Mouse (Mus musculus): Measurements from ENCODE around the gene Asb13.
A peak's percentile ranks its signal among the peaks of the same experiment; 100 is the strongest.

The Asb13 gene

GRCm38 (mm10) chr13:3633895-3634811 is at the start of gene Asb13:
Asb13 (plus strand) TSS chr13:3634032.
- DNase-seq (ENCODE audit: low spot score in 2 of 2), result peak; percentile 60 to 85

- DNase-seq (ENCODE audit: low spot score in 2 of 2), result no peak
These were observed 43.0 kb upstream of the Asb13 start for GRCm38 (mm10) chr13:3590789-3591188.

GRCm38 (mm10) chr13:3594311-3594710 is 39.5 kb upstream of the Asb13 start:
- DNase-seq (ENCODE audit: low spot score in 2 of 2), result no peak

DNA sequence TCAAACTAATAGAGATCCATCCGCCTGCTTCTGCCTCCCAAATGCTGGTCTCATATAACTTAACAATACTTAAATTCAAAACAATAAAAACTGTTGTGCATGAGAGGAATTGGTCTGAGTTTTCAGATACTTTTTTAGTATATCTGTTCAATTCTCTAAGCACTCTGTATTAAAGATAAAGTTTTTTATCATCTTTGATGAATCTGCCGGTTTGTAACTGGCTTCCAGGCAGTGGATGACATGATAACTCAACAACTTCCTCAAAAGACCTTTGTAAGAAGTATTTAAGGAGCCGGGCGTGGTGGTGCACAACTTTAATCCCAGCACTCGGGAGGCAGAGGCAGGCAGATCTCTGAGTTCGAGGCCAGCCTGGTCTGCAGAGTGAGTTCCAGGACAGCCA is 37.6 kb upstream of the Asb13 start:
- DNase-seq (ENCODE audit: low spot score in 2 of 2), result no peak

DNA sequence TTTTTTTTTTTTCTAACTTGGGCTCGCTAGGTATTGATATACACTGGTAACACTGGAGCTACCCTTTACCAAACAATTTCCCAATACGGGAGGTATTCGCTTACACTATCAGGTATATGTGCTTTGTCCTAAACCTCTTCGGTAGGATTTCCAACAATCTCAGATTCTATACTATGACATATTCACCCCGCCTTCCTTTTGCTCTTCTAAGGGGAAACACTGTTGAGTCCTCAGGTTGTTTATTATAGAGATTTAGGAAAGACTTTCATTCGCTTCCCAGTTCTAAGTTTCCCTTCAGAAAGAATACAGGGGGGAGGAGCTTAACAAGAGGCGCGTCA is 24.1 kb upstream of the Asb13 start:
- DNase-seq (ENCODE audit: low spot score in 2 of 2), result no peak

GRCm38 (mm10) chr13:3610118-3610794 is 23.6 kb upstream of the Asb13 start:
- peak in 1 of 2 experiments; percentile 64 for DNase-seq (ENCODE audit: low spot score in 2 of 2)

DNA sequence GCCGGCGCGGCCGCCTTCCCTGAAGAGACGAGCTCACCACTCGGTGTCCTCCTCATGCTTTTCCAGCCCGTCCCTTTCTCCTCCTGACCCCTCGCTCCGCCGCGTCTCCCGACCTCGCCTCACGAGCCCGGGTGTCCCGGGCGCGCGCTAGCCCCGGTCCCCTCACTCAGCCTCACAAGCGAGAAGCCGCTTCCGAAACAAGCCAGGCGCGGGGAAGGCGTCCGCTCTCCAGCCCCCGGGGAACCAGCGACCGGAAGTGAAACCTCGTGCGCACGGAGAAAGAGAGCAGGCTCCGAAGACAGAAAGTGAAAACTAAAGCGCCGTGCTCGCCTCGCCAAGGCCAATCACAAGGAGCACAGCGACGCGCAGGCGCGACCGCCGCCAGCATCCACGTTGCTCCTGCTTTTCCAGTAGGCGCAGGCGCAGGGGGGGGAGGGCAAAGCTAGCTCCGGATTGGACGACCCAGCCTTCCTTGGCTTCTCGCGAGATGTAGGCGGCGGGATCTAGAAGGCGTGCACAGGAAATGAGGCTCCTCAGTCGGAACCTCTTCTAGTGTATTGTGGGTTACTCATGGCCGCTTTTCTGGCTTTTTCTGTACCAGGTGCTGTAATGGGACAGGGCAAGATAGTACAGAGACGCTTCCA is 22.9 kb upstream of the Asb13 start, which contains the start of gene Fam208b:
Gene Fam208b, minus strand, starts transcription at position 314 of the 644 bp plus-strand sequence.
- DNase-seq (ENCODE audit: low spot score in 2 of 2), result peak; percentile 83 to 97

DNA sequence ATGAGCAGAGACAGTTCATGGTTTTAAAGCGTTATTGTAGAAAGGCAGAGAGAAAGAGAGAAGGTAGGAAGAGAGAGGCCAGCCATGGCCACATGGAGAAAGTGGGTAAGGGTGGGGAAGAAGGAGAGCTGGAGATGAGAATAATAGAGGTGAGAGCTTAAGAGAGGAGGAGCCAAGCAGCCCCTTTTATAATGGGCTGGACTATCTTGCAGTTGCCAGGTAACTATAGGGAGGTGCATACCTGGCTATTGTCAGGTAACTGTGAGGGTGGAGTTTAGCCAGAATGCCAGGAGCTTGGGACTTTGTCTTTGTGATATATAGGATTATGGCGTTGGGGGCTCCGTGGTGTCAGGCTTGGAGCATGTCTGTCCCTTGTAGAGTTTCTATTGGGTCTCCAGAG is 6.7 kb upstream of the Asb13 start:
- no peak for DNase-seq (ENCODE audit: low spot score in 2 of 2)

- DNase-seq (ENCODE audit: low spot score in 2 of 2), result no peak
These were observed 5.7 kb upstream of the Asb13 start for GRCm38 (mm10) chr13:3628102-3628501.

DNA sequence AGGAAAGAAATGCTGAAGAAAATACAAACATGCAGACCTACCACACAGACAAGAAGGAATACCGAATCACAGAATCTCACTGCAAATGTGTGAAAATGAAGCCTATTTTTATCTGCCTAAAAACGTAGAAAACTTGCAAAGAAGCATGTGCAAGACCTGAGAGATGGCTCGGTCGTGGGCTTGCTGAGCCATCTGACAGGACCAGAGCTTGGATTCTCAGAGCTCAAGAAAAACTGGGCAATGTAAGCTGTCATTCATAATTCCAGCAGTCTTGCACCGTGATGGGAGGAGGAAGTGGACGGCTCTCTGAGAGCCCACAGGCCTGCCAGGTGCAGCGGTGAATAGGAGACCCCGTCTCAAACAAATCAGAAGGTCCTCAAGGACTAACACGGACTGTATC is 1.3 kb upstream of the Asb13 start:
- no peak for DNase-seq (ENCODE audit: low spot score in 2 of 2)

DNA sequence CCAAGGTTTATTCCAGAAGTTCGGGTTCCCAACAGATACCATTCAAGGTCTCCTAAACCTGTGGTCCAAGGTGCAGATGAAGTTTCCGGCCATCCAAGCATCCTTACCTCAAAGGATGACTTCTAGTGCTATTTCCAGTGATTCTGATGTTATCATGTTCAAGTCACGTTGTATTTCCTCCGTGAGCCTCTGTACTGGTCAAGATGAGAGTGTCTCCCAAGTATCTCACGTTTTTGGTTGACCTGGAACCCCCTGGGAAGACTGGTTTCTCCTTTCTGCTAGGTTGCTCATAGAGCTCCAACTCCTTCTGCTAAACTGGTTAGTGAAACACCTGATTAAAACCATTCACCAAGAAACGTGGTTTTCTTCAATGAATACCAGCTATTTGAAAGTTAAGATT is 701 bp upstream of the Asb13 start:
- DNase-seq (ENCODE audit: low spot score in 2 of 2), result no peak

DNA sequence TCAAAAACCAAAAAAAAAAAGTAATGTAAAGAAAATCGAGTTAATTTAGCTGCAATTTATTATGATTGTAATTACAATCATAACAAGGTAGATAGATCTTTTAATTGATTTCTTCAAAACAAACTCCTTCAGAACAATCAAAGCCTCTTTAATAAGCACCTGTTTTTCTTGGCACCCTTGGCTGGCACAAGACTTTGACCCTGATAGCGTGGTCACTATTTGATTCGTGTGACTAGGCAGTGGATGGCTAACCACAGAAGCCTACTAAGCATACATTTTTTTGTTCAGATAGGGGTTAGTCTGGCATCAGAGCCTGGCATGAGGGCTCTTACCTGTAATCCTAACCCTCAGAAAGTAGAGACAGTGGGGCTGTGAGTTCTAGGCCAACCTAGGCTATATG is 1.2 kb downstream of the Asb13 start:
- no peak for DNase-seq (ENCODE audit: low spot score in 2 of 2)

DNA sequence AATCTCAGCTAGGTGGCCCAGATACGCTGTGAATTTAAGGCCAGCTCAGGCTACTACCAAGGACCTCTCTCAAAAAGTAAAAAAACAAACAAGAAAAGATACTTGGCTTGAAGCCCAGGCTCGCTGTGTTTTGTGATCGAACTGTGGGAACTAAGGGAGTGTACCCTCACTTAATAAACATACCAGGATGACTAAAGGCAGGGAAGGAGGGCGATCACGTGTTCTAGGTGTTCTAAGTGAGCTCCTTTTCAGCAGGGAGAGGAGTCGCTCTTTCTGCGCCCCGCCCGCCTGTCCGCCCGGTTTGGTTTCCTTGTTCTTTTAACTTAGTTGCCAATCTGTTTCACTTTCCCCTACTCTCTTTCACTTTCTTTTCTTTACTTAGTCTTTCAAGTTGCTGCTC is 3.0 kb downstream of the Asb13 start:
- peak in 1 of 2 experiments; percentile 40 for DNase-seq (ENCODE audit: low spot score in 2 of 2)

- peak; percentile 7 to 63 for DNase-seq (ENCODE audit: low spot score in 2 of 2)
These were observed 8.2 kb downstream of the Asb13 start for GRCm38 (mm10) chr13:3642049-3642448.

GRCm38 (mm10) chr13:3642538-3642937 is 8.7 kb downstream of the Asb13 start:
- DNase-seq (ENCODE audit: low spot score in 2 of 2), result no peak

GRCm38 (mm10) chr13:3644871-3645270 is 11.0 kb downstream of the Asb13 start:
- no peak for DNase-seq (ENCODE audit: low spot score in 2 of 2)

DNA sequence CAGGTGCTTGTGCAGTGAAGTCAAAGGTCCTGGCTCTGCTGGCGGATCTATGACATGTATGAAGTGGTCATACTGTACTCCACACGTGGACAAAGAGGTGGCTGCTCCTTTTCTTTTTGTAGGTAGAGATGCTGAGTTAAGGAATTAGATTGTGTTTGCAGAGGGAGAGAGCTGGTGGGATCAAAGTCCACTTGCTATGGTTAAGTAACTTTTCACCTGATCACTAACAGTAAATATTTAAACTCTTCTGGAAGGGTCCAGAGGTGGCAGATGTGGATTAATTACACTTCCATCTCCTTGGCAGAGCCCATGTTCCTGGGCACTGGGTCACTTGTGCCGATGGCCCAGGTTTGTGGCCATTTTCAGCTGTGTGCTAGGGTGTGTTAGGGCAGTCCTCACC is 12.1 kb downstream of the Asb13 start:
- no peak for DNase-seq (ENCODE audit: low spot score in 2 of 2)

- no peak for DNase-seq (ENCODE audit: low spot score in 2 of 2)
These were observed 12.7 kb downstream of the Asb13 start for GRCm38 (mm10) chr13:3646566-3646965.

DNA sequence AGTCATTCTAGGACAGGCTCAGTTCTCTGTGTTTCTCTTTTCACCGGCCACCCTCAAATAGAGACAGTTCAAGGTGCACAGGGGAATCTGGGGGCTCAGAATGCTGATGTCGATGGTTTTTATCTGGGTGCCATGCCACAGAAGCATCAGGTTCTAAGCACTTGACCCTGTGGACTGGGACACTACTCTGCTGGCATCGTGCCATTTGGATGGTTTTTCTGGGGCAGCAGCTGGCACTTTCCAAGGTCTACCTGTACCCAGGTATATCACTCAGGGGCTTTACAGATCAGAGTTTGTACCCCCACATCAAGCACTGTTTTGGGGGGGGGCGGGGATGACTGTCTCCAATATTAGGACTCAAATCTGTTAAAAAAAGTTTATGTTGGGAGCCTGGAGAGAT is 16.7 kb downstream of the Asb13 start:
- no peak for DNase-seq (ENCODE audit: low spot score in 2 of 2)

- no peak for DNase-seq (ENCODE audit: low spot score in 2 of 2)
These were observed 20.6 kb downstream of the Asb13 start for GRCm38 (mm10) chr13:3654432-3654831.

DNA sequence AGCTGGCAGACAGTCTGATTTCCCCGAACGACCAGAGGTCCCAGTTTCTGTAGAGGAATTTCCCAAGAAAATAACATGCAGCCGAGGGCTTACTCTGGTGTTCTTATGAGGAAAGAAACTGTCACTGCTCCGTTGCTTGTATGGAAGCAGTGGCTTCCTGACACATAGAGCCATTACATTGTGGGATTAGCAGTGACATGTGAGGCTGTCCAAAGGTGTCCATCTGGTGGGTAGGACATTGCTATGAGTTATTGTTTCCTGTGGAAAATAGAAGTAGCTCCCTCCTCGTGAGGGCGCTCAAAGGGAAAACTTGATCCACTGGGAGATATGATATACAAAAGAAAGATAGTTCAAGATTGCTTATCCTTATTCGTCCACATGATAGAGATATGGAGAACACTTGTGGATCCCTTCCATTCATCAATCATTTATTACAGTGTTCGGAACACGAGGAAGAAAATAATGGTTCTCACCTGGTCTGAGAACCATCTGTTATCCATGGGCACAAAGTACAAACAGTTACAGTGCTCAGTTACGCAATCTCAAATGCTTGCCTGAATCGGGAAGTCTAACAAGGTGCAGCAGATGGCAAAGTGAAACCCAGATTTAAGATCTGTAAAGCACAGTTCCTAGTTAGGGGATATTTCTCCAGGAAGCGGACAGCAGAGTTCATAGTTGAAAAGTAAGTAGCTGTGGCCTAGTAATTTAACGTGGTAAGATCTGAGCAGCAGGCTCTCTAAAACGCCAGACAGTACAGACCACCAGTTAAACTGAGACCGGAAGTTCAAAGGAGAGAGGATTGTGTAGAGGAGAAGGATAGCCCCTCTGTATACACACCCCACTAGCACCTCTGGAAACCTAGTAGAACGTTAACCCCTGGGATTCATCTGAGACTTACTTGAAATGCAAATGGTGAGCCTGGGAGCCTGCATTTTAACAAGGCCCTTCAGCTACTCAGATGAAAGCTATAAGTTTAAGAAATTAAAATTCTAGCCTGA is 25.6 kb downstream of the Asb13 start:
- DNase-seq (ENCODE audit: low spot score in 2 of 2), result no peak

Data from spleen, postnatal 10 days (tissue).